Mouse (Mus musculus) lung, adult 2 months (tissue): Measurements from ENCODE around the gene Setd1a.

Source experiments
- CTCF ChIP-seq: fragments of 200-500 bp; IDR thresholded peaks from 2 replicates; pipeline ENCODE4 v1.5.1; 2011; ENCODE audit warnings: mild to moderate bottlenecking, low read length, control low read depth; ENCODE audit not compliant: insufficient read depth
- POLR2A ChIP-seq: fragments of 200-500 bp; IDR thresholded peaks from 2 replicates; pipeline ENCODE4 v1.6.1; 2011; ENCODE audit warnings: low read depth, mild to moderate bottlenecking, control low read depth, low read length, borderline replicate concordance; ENCODE audit errors: extremely low read depth

GRCm38 (mm10) chr7:127800435-127801009 lies 24.1 kb downstream of the Setd1a start, which contains the start of gene Hsd3b7:
- TF ChIP-seq CTCF (peak; percentile 81), POLR2A (peak; percentile 94; the same call in 1 of the 2 replicates)
